Mouse (Mus musculus) liver, embryonic 16.5 days (tissue): Measurements from ENCODE around the gene Pon1. TPM values are rescaled to one million over a fixed set of nuclear protein-coding genes. Genes with fewer than 3 reads are reported as not detected.

Experiments used
- ATAC-seq: fragments of 200-750 bp; cut with Nextera tagmentation; 2 replicates; pipeline ENCODE4 v1.8.0; 2017; ENCODE audit warnings: low read depth, mild to moderate bottlenecking, moderate number of reproducible peaks, moderate library complexity
- H3K27ac ChIP-seq: fragments of 300-500 bp; sonication (generic); 2 replicates; pipeline ENCODE4 v1.5.1; 2014; ENCODE audit warnings: mild to moderate bottlenecking, low read length
- H3K27me3 ChIP-seq: fragments of 300-500 bp; sonication (generic); 2 replicates; pipeline ENCODE4 v1.6.1; 2014; ENCODE audit warnings: low read depth, low read length, mixed read lengths; ENCODE audit not compliant: control insufficient read depth, insufficient read depth
- H3K36me3 ChIP-seq: fragments of 300-500 bp; sonication (generic); 2 replicates; pipeline ENCODE4 v1.6.1; 2014; ENCODE audit warnings: mild to moderate bottlenecking; ENCODE audit not compliant: control insufficient read depth, insufficient read depth
- H3K4me1 ChIP-seq: fragments of 300-500 bp; sonication (generic); 2 replicates; pipeline ENCODE4 v1.6.1; 2014; ENCODE audit warnings: low read depth, low read length, mixed read lengths; ENCODE audit not compliant: control insufficient read depth
- H3K4me2 ChIP-seq: fragments of 300-500 bp; sonication (generic); 2 replicates; pipeline ENCODE4 v1.6.1; 2014; ENCODE audit warnings: low read depth, low read length, mixed read lengths
- H3K4me3 ChIP-seq: fragments of 300-500 bp; sonication (generic); 2 replicates; pipeline ENCODE4 v1.5.1; 2014; ENCODE audit warnings: low read depth, mild to moderate bottlenecking, low read length
- H3K9ac ChIP-seq: fragments of 300-500 bp; sonication (generic); 2 replicates; pipeline ENCODE4 v1.6.1; 2014; ENCODE audit warnings: low read depth, low read length
- H3K9me3 ChIP-seq: fragments of 300-500 bp; sonication (generic); replicated peaks from 2 replicates; pipeline ENCODE4 v1.6.1; 2016; ENCODE audit warnings: low read length; ENCODE audit not compliant: control insufficient read depth
- WGBS: fragments of 180-500 bp; shearing (Covaris S2); extraction: QIAGEN DNeasy Blood & Tissue Kit; methylation state at CpG from one replicate; pipeline ENCODE4 v1.1.7; 2014; ENCODE audit not compliant: insufficient replicate concordance; 5-methylcytosine and 5-hydroxymethylcytosine counted together
- polyA plus RNA-seq: library from polyadenylated mRNA; unstranded; fragments of >200 nt; fragmentation: Nextera tagmentation; extraction: Ambion mirVana; gene quantifications from 2 replicates; pipeline ENCODE4 v1.2.1, GENCODE M21; 2015

The Pon1 gene
- polyA plus RNA-seq, 1 experiment from 2014 or later = 19.2 TPM

GRCm38 (mm10) chr6:5155313-5155927 is 38.3 kb downstream of the Pon1 start:
- Histone ChIP-seq H3K4me2 (peak overlapping the region; percentile 45), H3K27ac (peak overlapping the region; percentile 96), H3K36me3 (no peaks in the 10 kb centered on the region), H3K9ac (peak overlapping the region; percentile 52), H3K27me3 (no peaks in the 10 kb centered on the region), H3K4me1 (peaks cover 51% of the 10 kb centered on the region), H3K9me3 (no peaks in the 10 kb centered on the region), H3K4me3 (peak overlapping the region; percentile 14)
- ATAC-seq = peak; percentile 92
- WGBS = 29% methylated on average over 1 of the region's 1 CpGs

DNA sequence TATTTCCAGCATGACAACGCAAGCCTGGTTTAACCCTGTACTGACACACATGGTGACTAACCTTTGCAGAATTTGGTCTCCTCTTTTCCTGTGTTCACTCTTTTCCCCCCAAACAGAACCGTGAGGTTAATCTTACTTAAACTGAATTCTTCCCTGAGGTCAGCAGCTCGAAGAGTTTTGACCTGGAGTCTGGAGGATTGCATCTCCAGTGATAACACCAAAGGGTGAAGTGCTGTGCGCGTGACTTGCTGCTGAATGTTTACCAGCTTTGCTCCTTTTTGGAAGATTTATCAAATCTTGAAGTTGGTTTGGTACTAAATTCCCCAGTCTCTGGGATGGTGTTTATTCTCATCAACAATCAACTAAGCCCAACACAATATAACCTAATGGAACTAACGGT is 39.0 kb downstream of the Pon1 start:
- Histone ChIP-seq H3K4me3 (peak overlapping the region; percentile 14), H3K9me3 (no peaks in the 10 kb centered on the region), H3K36me3 (no peaks in the 10 kb centered on the region), H3K9ac (peak overlapping the region; percentile 52; the same call in 1 of the 2 replicates), H3K27ac (peak overlapping the region; percentile 96), H3K27me3 (no peaks in the 10 kb centered on the region), H3K4me2 (peak overlapping the region; percentile 45), H3K4me1 (peaks cover 47% of the 10 kb centered on the region)
- ATAC-seq = peak; percentile 15
- WGBS = 42% methylated on average over 6 of the region's 6 CpGs

DNA sequence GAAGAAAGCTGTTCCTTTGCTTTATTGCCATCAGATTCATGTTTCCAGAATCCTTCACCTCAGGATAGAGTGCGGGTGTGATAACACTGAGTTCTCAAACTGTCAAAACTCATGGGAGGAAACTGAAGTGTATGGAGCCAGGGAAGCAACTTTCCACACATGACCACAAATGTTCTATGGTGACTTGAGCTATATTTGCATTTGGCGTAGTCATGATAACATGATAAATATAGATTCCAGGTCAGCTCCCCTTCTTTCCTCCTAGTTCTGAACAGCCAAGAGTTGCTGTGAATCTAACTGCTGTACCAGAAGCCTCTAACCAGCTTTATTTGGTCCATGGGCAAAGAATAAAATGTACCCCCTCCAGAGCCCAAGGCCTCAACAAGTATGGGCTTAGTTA is 41.6 kb downstream of the Pon1 start:
- Histone ChIP-seq H3K27ac (peak overlapping the region; percentile 65), H3K4me2 (no peak overlapping the region), H3K4me1 (peaks cover 48% of the 10 kb centered on the region), H3K9ac (peak overlapping the region; percentile 36), H3K36me3 (no peaks in the 10 kb centered on the region), H3K9me3 (no peaks in the 10 kb centered on the region), H3K4me3 (no peak overlapping the region), H3K27me3 (no peaks in the 10 kb centered on the region)
- 35% methylated on average over 2 of the region's 2 CpGs for WGBS
- no peak for ATAC-seq

DNA sequence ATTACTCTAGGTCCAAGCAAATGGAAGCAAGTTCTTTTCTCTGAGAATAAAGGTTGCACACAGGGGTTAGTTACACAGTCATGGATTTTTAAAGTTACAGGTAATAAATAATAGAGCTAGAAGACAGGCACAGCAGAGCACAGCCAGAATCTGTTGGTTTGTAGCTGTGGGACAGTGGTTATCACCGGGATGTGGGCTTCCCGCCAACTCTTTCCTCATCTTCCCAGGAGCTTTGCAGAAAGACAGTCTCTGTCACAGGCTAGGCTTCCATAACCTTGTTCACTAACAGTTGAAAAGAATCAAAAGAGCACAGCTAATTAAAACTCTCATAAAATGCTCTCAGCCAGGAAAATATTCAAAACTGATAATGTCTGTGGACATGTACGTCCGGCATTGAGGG is 42.6 kb downstream of the Pon1 start:
- H3K36me3 ChIP-seq = no peaks in the 10 kb centered on the region
- no peaks in the 10 kb centered on the region for H3K9me3 ChIP-seq
- no peak overlapping the region for H3K4me3 ChIP-seq
- ATAC-seq = no peak
- WGBS = 65% methylated on average over 4 of the region's 4 CpGs
- no peak overlapping the region for H3K27ac ChIP-seq
- H3K4me1 ChIP-seq = peaks cover 40% of the 10 kb centered on the region
- no peak overlapping the region for H3K9ac ChIP-seq
- H3K4me2 ChIP-seq = no peak overlapping the region
- no peaks in the 10 kb centered on the region for H3K27me3 ChIP-seq

- WGBS = 67% methylated on average over 2 of the region's 2 CpGs
- Histone ChIP-seq H3K4me1 (peaks cover 41% of the 10 kb centered on the region), H3K27ac (no peak overlapping the region)
Observed at GRCm38 (mm10) chr6:5149941-5150340, 43.8 kb downstream of the Pon1 start.

DNA sequence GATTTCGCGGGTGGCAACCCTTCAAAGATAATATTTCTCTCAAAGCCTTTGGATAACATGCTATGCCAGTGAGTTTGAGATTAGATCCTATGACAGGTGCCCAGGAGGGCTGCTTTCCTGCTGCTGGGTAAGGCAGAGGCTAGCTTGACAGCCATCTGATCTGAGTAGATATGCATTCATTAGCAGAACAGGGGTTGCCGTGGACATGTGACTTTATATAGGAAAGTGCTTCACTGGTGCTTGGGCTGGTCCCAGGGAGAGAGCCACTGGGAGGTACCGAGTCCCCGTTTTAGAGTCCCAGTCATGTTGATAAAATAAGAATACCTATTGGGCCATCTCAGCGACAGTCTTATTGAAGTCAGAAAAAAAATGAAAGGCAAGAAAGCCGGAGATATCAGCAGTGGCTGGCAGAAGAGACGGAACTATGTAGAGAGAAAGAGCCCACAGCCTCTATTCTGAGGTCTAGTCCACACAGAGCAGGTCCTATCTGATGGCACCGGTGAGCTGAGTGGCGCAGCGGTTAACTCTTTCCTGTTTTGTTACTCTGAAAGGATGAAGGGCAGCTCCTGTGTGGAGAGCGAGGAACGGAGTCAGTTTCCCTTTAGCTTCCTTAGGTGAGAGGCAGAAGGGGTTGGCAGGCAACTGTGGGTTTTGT is 46.1 kb downstream of the Pon1 start:
- Histone ChIP-seq H3K36me3 (no peaks in the 10 kb centered on the region), H3K27me3 (no peaks in the 10 kb centered on the region), H3K4me2 (peak overlapping the region; percentile 41), H3K4me3 (peak overlapping the region; percentile 29), H3K27ac (no peak overlapping the region), H3K9ac (peak overlapping the region; percentile 38), H3K9me3 (no peaks in the 10 kb centered on the region), H3K4me1 (peaks cover 28% of the 10 kb centered on the region)
- WGBS = 26% methylated on average over 13 of the region's 13 CpGs
- ATAC-seq = peak; percentile 52

More at GRCm38 (mm10) chr6:5149941-5150340, 43.8 kb downstream of the Pon1 start:
- no peak overlapping the region for H3K9ac ChIP-seq
- H3K9me3 ChIP-seq = no peaks in the 10 kb centered on the region
- H3K27me3 ChIP-seq = no peaks in the 10 kb centered on the region
- no peaks in the 10 kb centered on the region for H3K36me3 ChIP-seq
- no peak overlapping the region for H3K4me2 ChIP-seq
- no peak for ATAC-seq
- H3K4me3 ChIP-seq = no peak overlapping the region

DNA sequence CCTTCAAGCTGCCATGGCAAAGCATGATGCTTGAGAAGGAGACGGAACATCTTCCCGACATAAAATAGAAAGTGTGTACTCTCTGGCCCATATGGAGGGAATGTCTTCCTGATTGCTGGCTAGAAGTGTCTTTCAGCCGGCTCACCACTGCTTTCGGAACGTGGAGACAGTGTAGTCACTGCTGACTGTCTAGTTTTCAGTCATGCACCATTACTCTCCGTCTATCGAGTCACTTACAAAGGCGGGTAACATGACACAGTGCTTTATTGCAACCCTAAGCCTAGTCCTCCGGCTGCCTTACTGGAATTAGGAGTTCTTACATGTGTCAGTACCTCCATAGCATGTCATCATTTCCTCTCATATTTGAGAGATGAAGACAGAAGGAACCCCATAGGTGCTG is 54.1 kb downstream of the Pon1 start:
- Histone ChIP-seq H3K27me3 (no peaks in the 10 kb centered on the region), H3K27ac (no peak overlapping the region), H3K4me2 (no peak overlapping the region), H3K4me1 (no peaks in the 10 kb centered on the region), H3K4me3 (no peak overlapping the region), H3K9me3 (no peaks in the 10 kb centered on the region), H3K36me3 (no peaks in the 10 kb centered on the region), H3K9ac (no peak overlapping the region)
- no peak for ATAC-seq
- 76% methylated on average over 9 of the region's 9 CpGs for WGBS

GRCm38 (mm10) chr6:5138875-5139631 is 54.7 kb downstream of the Pon1 start:
- H3K4me1 ChIP-seq = no peaks in the 10 kb centered on the region
- whole genome bisulfite sequencing = 82% methylated on average over 12 of the region's 12 CpGs
- no peaks in the 10 kb centered on the region for H3K27me3 ChIP-seq
- H3K4me3 ChIP-seq = no peak overlapping the region
- no peaks in the 10 kb centered on the region for H3K9me3 ChIP-seq
- ATAC-seq = no peak
- H3K27ac ChIP-seq = no peak overlapping the region
- no peak overlapping the region for H3K4me2 ChIP-seq
- no peak overlapping the region for H3K9ac ChIP-seq
- H3K36me3 ChIP-seq = no peaks in the 10 kb centered on the region

- Histone ChIP-seq H3K9me3 (no peaks in the 10 kb centered on the region), H3K36me3 (no peaks in the 10 kb centered on the region), H3K27me3 (no peaks in the 10 kb centered on the region), H3K4me2 (no peak overlapping the region), H3K4me1 (no peaks in the 10 kb centered on the region), H3K4me3 (no peak overlapping the region), H3K9ac (no peak overlapping the region), H3K27ac (no peak overlapping the region)
- WGBS = 74% methylated on average over 6 of the region's 6 CpGs
- ATAC-seq = no peak
Observed at GRCm38 (mm10) chr6:5136046-5136445, 57.7 kb downstream of the Pon1 start.
